Mouse (Mus musculus): Measurements from ENCODE around the gene Tmem51. TPM values are rescaled to one million over a fixed set of nuclear protein-coding genes. Genes with fewer than 3 reads are reported as not detected.

Tmem51 gene
- polyA plus RNA-seq, 1 experiment from 2014 or later = 4.0 TPM

DNA sequence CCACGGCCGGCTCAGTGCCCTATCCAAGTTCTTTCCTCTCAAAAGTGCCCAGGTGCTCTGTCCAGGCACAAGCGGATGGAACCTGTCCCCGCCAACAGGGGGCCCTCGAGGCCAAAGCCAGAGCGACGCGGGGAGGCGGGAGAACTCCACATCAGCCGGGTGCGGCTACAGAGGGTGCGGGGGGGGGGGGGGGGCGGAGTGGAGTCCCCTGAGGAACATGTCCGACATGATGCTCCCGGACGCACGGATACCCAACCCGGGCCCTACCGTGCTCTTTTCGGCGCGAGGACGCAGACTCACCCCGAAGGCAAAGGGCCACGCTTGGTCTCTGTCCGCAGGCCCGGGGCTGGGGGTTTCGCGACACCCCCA is 358 bp downstream of the Tmem51 start:
- 0% methylated on average over 21 of the region's 29 CpGs for WGBS
- peak overlapping the region; percentile 37 for H3K4me3 ChIP-seq (ENCODE audit: low read depth, low read length)

DNA sequence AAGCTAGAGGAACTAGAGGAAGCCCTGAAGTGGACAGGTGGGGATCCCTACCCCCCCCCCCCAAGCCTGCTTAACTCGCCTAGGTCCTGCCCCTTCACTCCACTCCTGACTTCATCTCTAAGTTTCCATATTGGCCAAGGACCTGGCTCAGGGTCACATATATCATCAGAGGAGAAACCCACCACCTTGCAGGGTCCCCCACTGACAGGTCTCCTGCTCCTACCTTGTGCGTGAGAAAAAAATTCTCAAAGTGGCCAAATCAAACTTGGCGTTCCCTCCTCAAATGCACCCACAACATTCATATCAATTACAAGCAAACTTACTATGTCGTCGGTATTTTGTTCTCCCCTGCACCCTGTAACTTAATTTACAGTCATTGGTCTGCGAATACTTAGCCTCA is 911 bp downstream of the Tmem51 start:
- Histone ChIP-seq H3K27me3 (ENCODE audit: control insufficient read depth, insufficient read depth, low read length) (peaks cover 10% of the 10 kb centered on the region; the same call in 1 of the 2 replicates), H3K4me1 (ENCODE audit: control insufficient read depth, insufficient read depth, low read length) (peaks cover 14% of the 10 kb centered on the region)

More for the DNA sequence above, 358 bp downstream of the Tmem51 start:
- Histone ChIP-seq H3K36me3 (ENCODE audit: control insufficient read depth, insufficient read depth, low read length) (no peaks in the 10 kb centered on the region), H3K4me1 (ENCODE audit: control insufficient read depth, insufficient read depth, low read length) (peaks cover 14% of the 10 kb centered on the region), H3K27ac (ENCODE audit: low read depth, low read length) (no peak overlapping the region), H3K9ac (replicated peaks; ENCODE audit: low read depth, low read length) (peak overlapping the region; percentile 54), H3K27me3 (ENCODE audit: control insufficient read depth, insufficient read depth, low read length) (peaks cover 10% of the 10 kb centered on the region; the same call in 1 of the 2 replicates), H3K4me2 (ENCODE audit: low read depth, low read length) (peak overlapping the region; percentile 63), H3K9me3 (ENCODE audit: control insufficient read depth, low read length) (no peaks in the 10 kb centered on the region)
- peak; percentile 47 for ATAC-seq (ENCODE audit: low read depth)

DNA sequence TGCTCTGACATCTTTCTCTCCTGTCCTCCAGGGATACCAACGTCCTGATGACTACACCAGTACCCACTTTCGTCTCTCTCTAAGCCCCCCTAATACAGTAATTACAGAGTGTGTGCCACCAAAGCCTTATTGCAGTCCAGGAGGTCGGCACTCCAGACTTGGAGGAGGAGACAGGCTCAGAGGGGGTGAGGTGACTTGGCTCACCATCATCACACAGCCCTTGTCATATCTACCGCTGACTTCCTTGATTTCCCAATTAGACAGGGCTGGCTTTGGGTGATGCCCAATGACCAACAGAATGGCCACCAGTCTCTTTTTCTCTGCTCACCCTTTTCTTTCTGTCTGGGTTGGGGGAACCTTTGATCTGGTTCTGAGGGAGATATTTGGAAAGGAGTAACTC is 1.4 kb downstream of the Tmem51 start:
- no peak for ATAC-seq (ENCODE audit: low read depth)
- H3K4me1 ChIP-seq (ENCODE audit: control insufficient read depth, insufficient read depth, low read length) = peaks cover 14% of the 10 kb centered on the region
- H3K27ac ChIP-seq (ENCODE audit: low read depth, low read length) = no peak overlapping the region
- H3K9ac ChIP-seq (replicated peaks; ENCODE audit: low read depth, low read length) = no peak overlapping the region
- 80% methylated on average over 4 of the region's 4 CpGs for WGBS
- H3K4me3 ChIP-seq (ENCODE audit: low read depth, low read length) = no peak overlapping the region
- no peaks in the 10 kb centered on the region for H3K36me3 ChIP-seq (ENCODE audit: control insufficient read depth, insufficient read depth, low read length)
- H3K9me3 ChIP-seq (ENCODE audit: control insufficient read depth, low read length) = no peaks in the 10 kb centered on the region
- peaks cover 10% of the 10 kb centered on the region; the same call in 1 of the 2 replicates for H3K27me3 ChIP-seq (ENCODE audit: control insufficient read depth, insufficient read depth, low read length)
- no peak overlapping the region for H3K4me2 ChIP-seq (ENCODE audit: low read depth, low read length)

More for the DNA sequence above, 911 bp downstream of the Tmem51 start:
- ATAC-seq (ENCODE audit: low read depth) = no peak
- Histone ChIP-seq H3K4me3 (ENCODE audit: low read depth, low read length) (no peak overlapping the region), H3K9ac (replicated peaks; ENCODE audit: low read depth, low read length) (no peak overlapping the region), H3K9me3 (ENCODE audit: control insufficient read depth, low read length) (no peaks in the 10 kb centered on the region), H3K27ac (ENCODE audit: low read depth, low read length) (no peak overlapping the region), H3K4me2 (ENCODE audit: low read depth, low read length) (peak overlapping the region; percentile 63), H3K36me3 (ENCODE audit: control insufficient read depth, insufficient read depth, low read length) (no peaks in the 10 kb centered on the region)
- WGBS = 52% methylated on average over 6 of the region's 6 CpGs

DNA sequence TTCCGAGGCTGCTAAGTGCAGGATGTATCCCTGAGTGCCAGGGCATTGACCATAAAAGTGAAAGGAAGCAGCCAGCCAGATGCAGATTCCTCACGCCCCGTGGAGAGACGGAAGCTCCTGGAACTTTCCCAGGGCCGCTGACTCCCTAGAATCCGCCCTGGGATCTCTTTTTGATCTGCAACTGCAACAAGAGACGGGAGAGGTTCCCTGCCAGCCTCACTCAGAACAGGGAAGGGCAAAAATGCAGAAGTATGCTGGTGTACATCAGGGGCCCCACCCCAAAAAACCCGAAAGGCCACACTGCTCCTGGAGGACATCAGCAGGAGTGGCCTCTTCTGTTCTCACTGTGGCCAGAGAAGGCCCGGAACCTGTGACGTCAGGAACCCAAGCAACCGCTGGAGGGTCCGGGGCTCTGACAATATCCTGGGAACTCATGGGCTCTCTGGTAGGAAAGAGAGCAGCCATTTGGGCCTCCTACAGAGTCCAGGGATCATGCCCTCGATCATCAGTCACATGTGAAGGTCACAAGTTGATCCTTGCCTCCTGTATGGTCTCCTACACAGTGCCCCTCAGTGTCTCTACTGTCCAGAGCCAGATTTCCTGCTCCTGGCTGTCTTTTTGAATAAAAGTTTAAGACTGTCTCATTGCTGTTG is 2.3 kb downstream of the Tmem51 start:
- Histone ChIP-seq H3K36me3 (ENCODE audit: control insufficient read depth, insufficient read depth, low read length) (no peaks in the 10 kb centered on the region), H3K4me3 (ENCODE audit: low read depth, low read length) (no peak overlapping the region), H3K4me1 (ENCODE audit: control insufficient read depth, insufficient read depth, low read length) (peaks cover 14% of the 10 kb centered on the region), H3K4me2 (ENCODE audit: low read depth, low read length) (no peak overlapping the region), H3K27ac (ENCODE audit: low read depth, low read length) (no peak overlapping the region), H3K9me3 (ENCODE audit: control insufficient read depth, low read length) (no peaks in the 10 kb centered on the region), H3K9ac (replicated peaks; ENCODE audit: low read depth, low read length) (no peak overlapping the region), H3K27me3 (ENCODE audit: control insufficient read depth, insufficient read depth, low read length) (peaks cover 10% of the 10 kb centered on the region; the same call in 1 of the 2 replicates)
- WGBS = 49% methylated on average over 13 of the region's 13 CpGs
- 0 out of 2 replicates have a peak, but pooled peaks have one; percentile 5 for ATAC-seq (ENCODE audit: low read depth)

DNA sequence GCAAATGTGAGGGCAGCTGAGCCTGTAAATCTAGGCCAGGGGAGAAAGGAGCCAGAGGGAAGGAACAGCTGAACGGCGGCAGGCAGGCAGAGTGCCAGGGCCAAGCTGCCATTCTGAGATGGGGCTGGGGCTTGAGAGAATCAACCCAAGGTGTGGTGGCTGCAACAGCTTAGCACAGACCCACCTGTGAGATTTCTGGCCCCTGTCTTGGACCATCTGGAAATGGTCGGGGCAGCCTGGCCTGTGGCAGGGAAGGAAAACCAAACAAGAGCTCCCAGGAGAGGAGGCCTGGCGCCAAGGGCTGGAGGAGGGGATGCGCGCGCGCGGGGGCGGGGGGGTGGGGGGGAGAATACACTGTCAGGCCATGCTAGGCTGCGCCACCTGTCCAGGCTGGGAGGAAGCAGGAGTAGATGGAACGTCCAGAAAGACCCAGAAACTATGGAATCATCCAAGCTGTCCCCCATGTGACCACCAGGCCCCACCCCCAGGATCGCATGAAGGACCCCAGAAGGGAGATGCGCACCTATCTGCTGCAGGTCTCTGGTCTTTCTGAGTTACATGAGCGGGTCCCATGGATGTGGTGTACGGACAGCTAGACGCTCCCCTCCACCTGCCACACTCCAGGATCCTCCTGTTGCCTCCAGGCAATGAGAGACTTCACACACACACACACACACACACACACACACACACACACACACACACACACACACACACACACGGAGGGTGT is 3.0 kb downstream of the Tmem51 start:
- peaks cover 14% of the 10 kb centered on the region for H3K4me1 ChIP-seq (ENCODE audit: control insufficient read depth, insufficient read depth, low read length)
- H3K4me2 ChIP-seq (ENCODE audit: low read depth, low read length) = 0 out of 2 replicates have a peak overlapping the region, but pooled peaks have one; percentile 6
- H3K4me3 ChIP-seq (ENCODE audit: low read depth, low read length) = no peak overlapping the region
- no peaks in the 10 kb centered on the region for H3K9me3 ChIP-seq (ENCODE audit: control insufficient read depth, low read length)
- WGBS = 45% methylated on average over 12 of the region's 18 CpGs
- H3K27ac ChIP-seq (ENCODE audit: low read depth, low read length) = no peak overlapping the region
- H3K36me3 ChIP-seq (ENCODE audit: control insufficient read depth, insufficient read depth, low read length) = no peaks in the 10 kb centered on the region
- 0 out of 2 replicates have a peak, but pooled peaks have one; percentile 8 for ATAC-seq (ENCODE audit: low read depth)
- H3K27me3 ChIP-seq (ENCODE audit: control insufficient read depth, insufficient read depth, low read length) = peaks cover 10% of the 10 kb centered on the region; the same call in 1 of the 2 replicates
- no peak overlapping the region for H3K9ac ChIP-seq (replicated peaks; ENCODE audit: low read depth, low read length)

DNA sequence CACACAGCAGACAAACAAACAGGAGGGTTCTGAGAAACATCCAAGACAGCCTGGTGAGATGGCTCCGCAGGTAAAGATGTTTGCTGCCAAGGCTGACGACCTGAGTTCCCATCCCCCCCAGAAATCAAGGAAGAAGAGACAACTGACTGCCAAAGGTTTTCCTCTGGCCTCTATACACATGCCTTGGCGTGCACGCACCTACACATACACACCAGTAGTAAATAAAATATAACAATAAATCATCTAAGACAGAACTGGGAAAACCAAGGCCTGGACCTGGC is 3.7 kb downstream of the Tmem51 start:
- Histone ChIP-seq H3K4me3 (ENCODE audit: low read depth, low read length) (no peak overlapping the region), H3K4me2 (ENCODE audit: low read depth, low read length) (no peak overlapping the region), H3K27me3 (ENCODE audit: control insufficient read depth, insufficient read depth, low read length) (peaks cover 10% of the 10 kb centered on the region; the same call in 1 of the 2 replicates), H3K4me1 (ENCODE audit: control insufficient read depth, insufficient read depth, low read length) (peaks cover 14% of the 10 kb centered on the region), H3K9me3 (ENCODE audit: control insufficient read depth, low read length) (no peaks in the 10 kb centered on the region), H3K27ac (ENCODE audit: low read depth, low read length) (no peak overlapping the region), H3K36me3 (ENCODE audit: control insufficient read depth, insufficient read depth, low read length) (no peaks in the 10 kb centered on the region), H3K9ac (replicated peaks; ENCODE audit: low read depth, low read length) (no peak overlapping the region)
- no peak for ATAC-seq (ENCODE audit: low read depth)
- WGBS = 70% methylated on average over 4 of the region's 4 CpGs

DNA sequence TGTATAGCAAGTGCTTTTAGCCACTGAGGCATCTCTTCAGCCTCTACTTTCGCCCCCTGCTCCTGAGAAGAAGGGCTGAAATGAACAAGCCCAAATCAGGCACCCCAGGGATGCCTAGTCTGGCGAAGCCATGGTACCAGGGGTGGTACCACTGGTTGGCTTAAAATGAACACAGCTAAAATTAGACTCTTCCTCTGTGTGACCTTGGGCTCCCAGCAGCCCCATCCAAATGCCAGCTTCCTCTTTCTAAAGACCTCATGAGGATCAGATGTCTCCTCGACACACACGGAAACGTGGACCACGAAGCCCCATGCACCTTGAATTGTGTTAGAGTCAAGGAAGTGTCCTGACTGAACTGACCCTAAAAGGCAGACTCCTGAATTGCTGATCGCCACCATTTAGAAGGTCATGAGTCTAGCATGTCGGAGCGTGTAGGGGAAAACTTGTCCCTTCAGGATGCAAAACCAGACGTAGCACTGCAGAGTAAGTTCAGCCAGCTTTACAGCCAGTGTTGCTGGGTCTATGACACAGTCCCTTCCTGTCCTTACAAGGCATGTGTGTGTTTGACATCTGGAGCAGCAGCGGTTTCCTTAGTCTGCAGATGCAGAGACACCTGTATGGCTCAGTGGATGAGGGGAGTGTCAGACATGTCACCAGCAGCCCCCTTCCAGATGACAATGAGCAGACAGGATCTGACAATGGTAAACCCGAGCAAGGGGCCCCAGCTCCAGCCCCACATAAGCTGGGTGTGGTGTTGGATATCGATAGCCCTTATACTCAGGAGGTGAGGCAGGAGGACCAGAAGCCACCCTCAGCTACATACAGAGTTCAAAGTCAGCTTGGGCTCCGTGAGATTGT is 4.2 kb downstream of the Tmem51 start:
- 87% methylated on average over 14 of the region's 14 CpGs for WGBS
- Histone ChIP-seq H3K36me3 (ENCODE audit: control insufficient read depth, insufficient read depth, low read length) (no peaks in the 10 kb centered on the region), H3K4me1 (ENCODE audit: control insufficient read depth, insufficient read depth, low read length) (peaks cover 14% of the 10 kb centered on the region), H3K9me3 (ENCODE audit: control insufficient read depth, low read length) (no peaks in the 10 kb centered on the region), H3K9ac (replicated peaks; ENCODE audit: low read depth, low read length) (no peak overlapping the region), H3K4me3 (ENCODE audit: low read depth, low read length) (no peak overlapping the region), H3K27me3 (ENCODE audit: control insufficient read depth, insufficient read depth, low read length) (peaks cover 7% of the 10 kb centered on the region; the same call in 1 of the 2 replicates), H3K27ac (ENCODE audit: low read depth, low read length) (no peak overlapping the region), H3K4me2 (ENCODE audit: low read depth, low read length) (no peak overlapping the region)
- no peak for ATAC-seq (ENCODE audit: low read depth)

DNA sequence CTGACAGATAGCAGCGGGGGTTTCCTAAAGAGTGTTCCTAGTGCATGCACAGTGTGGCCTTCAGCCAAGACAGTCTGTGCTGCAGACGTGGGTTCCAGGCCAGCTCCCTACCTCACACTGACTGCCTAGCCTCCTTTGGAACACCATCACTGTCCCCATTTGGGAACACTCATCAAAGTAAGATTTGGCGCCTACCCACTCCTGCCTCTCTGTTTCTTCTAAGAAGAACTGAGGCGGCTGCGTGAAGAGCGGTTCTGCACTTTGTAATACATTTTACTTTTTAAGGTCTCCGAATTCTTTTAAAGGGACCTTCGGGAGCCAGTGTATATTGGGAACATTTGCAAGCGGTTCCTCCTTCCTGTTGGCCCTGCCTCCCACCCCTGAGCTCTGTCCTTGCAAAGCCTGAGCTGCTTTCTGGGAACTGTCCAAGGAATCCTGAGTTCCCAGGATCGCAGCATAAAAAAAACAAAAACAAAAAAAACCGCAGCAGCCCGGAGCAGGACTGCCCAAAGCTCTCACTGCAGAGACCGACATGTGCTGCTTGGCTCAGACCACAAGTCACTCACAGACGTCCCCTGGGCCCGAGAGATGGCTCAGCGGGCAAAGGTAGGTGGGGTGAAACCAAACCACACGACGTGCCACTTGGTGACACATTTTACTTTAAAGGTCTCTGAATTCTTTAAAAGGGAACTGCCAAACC is 6.4 kb downstream of the Tmem51 start:
- Histone ChIP-seq H3K36me3 (ENCODE audit: control insufficient read depth, insufficient read depth, low read length) (no peaks in the 10 kb centered on the region), H3K4me1 (ENCODE audit: control insufficient read depth, insufficient read depth, low read length) (peaks cover 7% of the 10 kb centered on the region; the same call in 1 of the 2 replicates), H3K4me2 (ENCODE audit: low read depth, low read length) (no peak overlapping the region), H3K27ac (ENCODE audit: low read depth, low read length) (no peak overlapping the region), H3K4me3 (ENCODE audit: low read depth, low read length) (no peak overlapping the region), H3K9ac (replicated peaks; ENCODE audit: low read depth, low read length) (no peak overlapping the region), H3K27me3 (ENCODE audit: control insufficient read depth, insufficient read depth, low read length) (no peaks in the 10 kb centered on the region), H3K9me3 (ENCODE audit: control insufficient read depth, low read length) (no peaks in the 10 kb centered on the region)
- ATAC-seq (ENCODE audit: low read depth) = no peak
- 54% methylated on average over 18 of the region's 18 CpGs for WGBS

All from neural tube, embryonic 14.5 days (tissue).